Mouse (Mus musculus): ENCODE measurements at regions not wholly inside any gene's neighbourhood (a gene's known extent, or its start where the extent isn't known, plus 50 kb on each side); places are given as distances from the start of the nearest gene placed in this dataset.

GRCm38 (mm10) chr2:147753089-147753488, 293.7 kb downstream of the Foxa2 start:
- TF ChIP-seq CTCF (IDR thresholded peaks at IDR 0.05; ENCODE audit: low read depth) = no peak
- TF ChIP-seq EP300 (IDR thresholded peaks at IDR 0.05; ENCODE audit: low read depth) = no peak

Data from liver, embryonic 14.5 days (tissue).